Mouse (Mus musculus): ENCODE results near the gene Gm20806.
"Not testable (repeated sequence)": the region's sequence is repeated elsewhere in the genome, so short reads cannot be mapped to it uniquely, and the experiment has no call there.

Gm20806 gene

GRCm38 (mm10) chrY:78837956-78838355 is at the start of gene Gm20806:
Gm20806 (minus strand) TSS chrY:78838056.
- not testable (repeated sequence) for DNase-seq (ENCODE audit: low read depth)

All from naive thymus-derived CD4-positive, alpha-beta T cell, adult 2 months (primary cell).